Mouse (Mus musculus) left cerebral cortex, adult 2 months (tissue): ENCODE data around the gene Gtf3c2. TPM values are rescaled to one million over a fixed set of nuclear protein-coding genes. Genes with fewer than 3 reads are reported as not detected.

Experiments used
- DNase-seq, 2 experiments: peaks; one replicate each; pipeline ENCODE4 v3.0.0; 2021 to 2022; ENCODE audit warnings: low spot score in 2 of 2, mixed read lengths in 1 of 2; ENCODE audit errors: extremely low spot score in 1 of 2
- H3K27ac ChIP-seq: fragments of 200-600 bp; 2 replicates; pipeline ENCODE4 v1.8.1; 2022
- H3K4me3 ChIP-seq: fragments of 200-600 bp; 2 replicates; pipeline ENCODE4 v1.8.1; 2022
- CTCF ChIP-seq: fragments of 200-600 bp; IDR thresholded peaks from 2 replicates; pipeline ENCODE4 v1.8.1; 2022; ENCODE audit warnings: antibody characterized with exemption, mild to moderate bottlenecking, moderate library complexity
- intact Hi-C: fragments of 180-260 bp; cut with DNase I; formaldehyde crosslinking; loops from one replicate; pipeline ENCODE4 v1.15.1; 2025
- total RNA-seq, 2 experiments: library from RNA; stranded (reverse); gene quantifications; 2 replicates each; pipeline ENCODE4 v1.2.3; 2021

Gtf3c2 gene
- total RNA-seq, 2 experiments from 2014 or later = 56.8 to 61.1 TPM

GRCm38 (mm10) chr5:31204421-31204820 lies 24.5 kb upstream of the Gtf3c2 start:
- DNase-seq = no peak
- TF ChIP-seq CTCF = no peak
- H3K4me3 ChIP-seq = no peak overlapping the region
- H3K27ac ChIP-seq = no peak overlapping the region
- intact Hi-C loops = no loop called here

GRCm38 (mm10) chr5:31203866-31204265 lies 23.9 kb upstream of the Gtf3c2 start:
- DNase-seq = no peak
- Histone ChIP-seq H3K27ac (no peak overlapping the region), H3K4me3 (no peak overlapping the region)
- intact Hi-C loops = no loop called here
- no peak for TF ChIP-seq CTCF

- peak overlapping the region; percentile 88 for H3K27ac ChIP-seq
- no peak for TF ChIP-seq CTCF
- intact Hi-C loops = no loop called here
- peak overlapping the region; percentile 80; the same call in 1 of the 2 replicates for H3K4me3 ChIP-seq
- DNase-seq = no peak
These were observed 23.0 kb upstream of the Gtf3c2 start for GRCm38 (mm10) chr5:31202933-31203332.

GRCm38 (mm10) chr5:31201742-31202590 lies 22.0 kb upstream of the Gtf3c2 start, which contains the start of gene Zfp513:
Zfp513 (minus strand) TSS chr5:31202303.
- intact Hi-C loops = loop anchor here (1.0 kb wide), 1 partner anchor 9 kb away; the partner anchor contains the start of genes Eif2b4 and Snx17
- Histone ChIP-seq H3K27ac (peak within 1 kb of the TSS; percentile 89), H3K4me3 (peak within 1 kb of the TSS; percentile 80)
- TF ChIP-seq CTCF = no peak
- peak; percentile 93 to 97 for DNase-seq

GRCm38 (mm10) chr5:31201042-31201741 lies 21.2 kb upstream of the Gtf3c2 start:
- no peak for DNase-seq
- no peak for TF ChIP-seq CTCF
- Histone ChIP-seq H3K4me3 (peak overlapping the region; percentile 80), H3K27ac (peak overlapping the region; percentile 89)
- intact Hi-C loops = loop anchor here (1.0 kb wide), 1 partner anchor 8 kb away; the partner anchor contains the start of genes Eif2b4 and Snx17

GRCm38 (mm10) chr5:31200327-31200768 lies 20.4 kb upstream of the Gtf3c2 start:
- Histone ChIP-seq H3K27ac (peak overlapping the region; percentile 2; the same call in 1 of the 2 replicates), H3K4me3 (no peak overlapping the region)
- no peak for TF ChIP-seq CTCF
- no peak for DNase-seq
- intact Hi-C loops = no loop called here

- Histone ChIP-seq H3K4me3 (no peak overlapping the region), H3K27ac (no peak overlapping the region; the same call in 1 of the 2 replicates)
- no peak; the same call in 1 of the 2 replicates for TF ChIP-seq CTCF
- intact Hi-C loops = no loop called here
- DNase-seq = no peak
These were observed 19.9 kb upstream of the Gtf3c2 start for GRCm38 (mm10) chr5:31199893-31200292.

- no peak for TF ChIP-seq CTCF
- intact Hi-C loops = no loop called here
- no peak for DNase-seq
- no peak overlapping the region for H3K27ac ChIP-seq
- H3K4me3 ChIP-seq = no peak overlapping the region
These were observed 19.5 kb upstream of the Gtf3c2 start for GRCm38 (mm10) chr5:31199321-31199892.

GRCm38 (mm10) chr5:31198616-31199320 lies 18.8 kb upstream of the Gtf3c2 start:
- TF ChIP-seq CTCF = no peak
- no peak overlapping the region for H3K4me3 ChIP-seq
- no peak for DNase-seq
- intact Hi-C loops = no loop called here
- no peak overlapping the region for H3K27ac ChIP-seq

GRCm38 (mm10) chr5:31198170-31198569 lies 18.2 kb upstream of the Gtf3c2 start:
- TF ChIP-seq CTCF = no peak
- no peak for DNase-seq
- intact Hi-C loops = no loop called here
- no peak overlapping the region for H3K4me3 ChIP-seq
- no peak overlapping the region for H3K27ac ChIP-seq

GRCm38 (mm10) chr5:31197072-31197471 lies 17.1 kb upstream of the Gtf3c2 start:
- TF ChIP-seq CTCF = no peak
- no peak overlapping the region for H3K27ac ChIP-seq
- DNase-seq = no peak
- intact Hi-C loops = no loop called here
- H3K4me3 ChIP-seq = no peak overlapping the region
